Mouse (Mus musculus): ENCODE measurements around the gene Wdr4. TPM values are rescaled to one million over a fixed set of nuclear protein-coding genes. Genes with fewer than 3 reads are reported as not detected.

The Wdr4 gene
- total and polyA plus RNA-seq, 2 experiments, result 12.9 to 27.8 TPM

DNA sequence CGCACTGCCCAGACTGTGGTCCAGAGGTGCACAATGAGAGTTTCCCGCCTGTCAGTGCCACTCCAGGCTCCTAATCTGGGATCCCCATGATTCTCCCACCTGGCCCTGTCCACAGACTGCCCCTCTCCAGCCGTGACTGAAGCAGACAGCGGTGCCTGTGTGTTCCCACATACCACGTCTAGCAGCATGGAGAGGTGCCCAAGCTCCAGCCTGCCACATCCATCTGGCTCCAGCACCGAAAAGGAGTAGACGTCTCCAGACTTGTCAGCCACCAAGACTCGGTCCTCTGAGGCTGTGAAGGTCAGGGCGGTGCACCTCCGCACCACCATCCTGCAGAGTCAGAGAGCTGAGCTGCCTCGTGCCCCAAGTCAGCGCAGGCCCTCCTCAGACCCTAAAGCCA, 16.4 kb downstream of the Wdr4 start:
- Histone ChIP-seq H3K27me3 (ENCODE audit: control insufficient read depth, insufficient read depth, low read length) (no peaks in the 10 kb centered on the region), H3K79me2 (ENCODE audit: control insufficient read depth, insufficient read depth, low read length) (no peaks in the 10 kb centered on the region), H3K27ac (replicated peaks; ENCODE audit: insufficient read depth, low read depth, low read length) (no peak overlapping the region), H3K4me3 (ENCODE audit: insufficient read depth, low read depth, low read length) (no peak overlapping the region), H3K9ac (ENCODE audit: low read depth, low read length) (no peak overlapping the region), H3K36me3 (ENCODE audit: control insufficient read depth, insufficient read depth, low read length) (peaks cover 2% of the 10 kb centered on the region), H3K4me1 (ENCODE audit: control insufficient read depth, insufficient read depth, low read length) (peaks cover 4% of the 10 kb centered on the region)
- DNase-seq (ENCODE audit: extremely low read depth, low read depth, low spot score), result no peak
- no peak for TF ChIP-seq CTCF (IDR thresholded peaks at IDR 0.05; ENCODE audit: low read depth, low read length)
- TF ChIP-seq POLR2A (IDR thresholded peaks at IDR 0.05; ENCODE audit: extremely low read depth, insufficient read depth, low read length), result no peak
- 96% methylated on average over 12 of the region's 12 CpGs for WGBS

GRCm38 (mm10) chr17:31502261-31502927, 17.4 kb downstream of the Wdr4 start:
- Histone ChIP-seq H3K79me2 (ENCODE audit: control insufficient read depth, insufficient read depth, low read length) (no peaks in the 10 kb centered on the region), H3K9ac (ENCODE audit: low read depth, low read length) (no peak overlapping the region), H3K27ac (replicated peaks; ENCODE audit: insufficient read depth, low read depth, low read length) (no peak overlapping the region), H3K36me3 (ENCODE audit: control insufficient read depth, insufficient read depth, low read length) (peaks cover 2% of the 10 kb centered on the region), H3K4me3 (ENCODE audit: insufficient read depth, low read depth, low read length) (no peak overlapping the region), H3K4me1 (ENCODE audit: control insufficient read depth, insufficient read depth, low read length) (peaks cover 4% of the 10 kb centered on the region), H3K27me3 (ENCODE audit: control insufficient read depth, insufficient read depth, low read length) (no peaks in the 10 kb centered on the region)
- WGBS, result 87% methylated on average over 12 of the region's 12 CpGs
- DNase-seq (ENCODE audit: extremely low read depth, low read depth, low spot score), result no peak
- TF ChIP-seq CTCF (IDR thresholded peaks at IDR 0.05; ENCODE audit: low read depth, low read length), result no peak
- TF ChIP-seq POLR2A (IDR thresholded peaks at IDR 0.05; ENCODE audit: extremely low read depth, insufficient read depth, low read length), result no peak

GRCm38 (mm10) chr17:31500908-31501307, 18.9 kb downstream of the Wdr4 start:
- 87% methylated on average over 3 of the region's 3 CpGs for WGBS
- Histone ChIP-seq H3K9ac (ENCODE audit: low read depth, low read length) (no peak overlapping the region), H3K36me3 (ENCODE audit: control insufficient read depth, insufficient read depth, low read length) (peaks cover 4% of the 10 kb centered on the region), H3K4me1 (ENCODE audit: control insufficient read depth, insufficient read depth, low read length) (no peaks in the 10 kb centered on the region), H3K27ac (replicated peaks; ENCODE audit: insufficient read depth, low read depth, low read length) (no peak overlapping the region), H3K4me3 (ENCODE audit: insufficient read depth, low read depth, low read length) (no peak overlapping the region), H3K79me2 (ENCODE audit: control insufficient read depth, insufficient read depth, low read length) (no peaks in the 10 kb centered on the region), H3K27me3 (ENCODE audit: control insufficient read depth, insufficient read depth, low read length) (no peaks in the 10 kb centered on the region)
- no peak for TF ChIP-seq POLR2A (IDR thresholded peaks at IDR 0.05; ENCODE audit: extremely low read depth, insufficient read depth, low read length)
- DNase-seq (ENCODE audit: extremely low read depth, low read depth, low spot score), result no peak

- no peaks in the 10 kb centered on the region for H3K4me1 ChIP-seq (ENCODE audit: control insufficient read depth, insufficient read depth, low read length)
- H3K36me3 ChIP-seq (ENCODE audit: control insufficient read depth, insufficient read depth, low read length), result peaks cover 4% of the 10 kb centered on the region
- no peak overlapping the region for H3K4me3 ChIP-seq (ENCODE audit: insufficient read depth, low read depth, low read length)
- no peaks in the 10 kb centered on the region for H3K79me2 ChIP-seq (ENCODE audit: control insufficient read depth, insufficient read depth, low read length)
- DNase-seq (ENCODE audit: extremely low read depth, low read depth, low spot score), result no peak
- H3K27ac ChIP-seq (replicated peaks; ENCODE audit: insufficient read depth, low read depth, low read length), result no peak overlapping the region
- 75% methylated on average over 8 of the region's 8 CpGs for WGBS
- no peak for TF ChIP-seq POLR2A (IDR thresholded peaks at IDR 0.05; ENCODE audit: extremely low read depth, insufficient read depth, low read length)
- no peak for TF ChIP-seq CTCF (IDR thresholded peaks at IDR 0.05; ENCODE audit: low read depth, low read length)
- H3K9ac ChIP-seq (ENCODE audit: low read depth, low read length), result no peak overlapping the region
- no peaks in the 10 kb centered on the region for H3K27me3 ChIP-seq (ENCODE audit: control insufficient read depth, insufficient read depth, low read length)
Observed at GRCm38 (mm10) chr17:31500416-31500815, 19.4 kb downstream of the Wdr4 start.

GRCm38 (mm10) chr17:31499725-31500124, 20.1 kb downstream of the Wdr4 start:
- no peaks in the 10 kb centered on the region for H3K79me2 ChIP-seq (ENCODE audit: control insufficient read depth, insufficient read depth, low read length)
- no peak overlapping the region for H3K27ac ChIP-seq (replicated peaks; ENCODE audit: insufficient read depth, low read depth, low read length)
- DNase-seq (ENCODE audit: extremely low read depth, low read depth, low spot score), result no peak
- peaks cover 4% of the 10 kb centered on the region for H3K36me3 ChIP-seq (ENCODE audit: control insufficient read depth, insufficient read depth, low read length)
- TF ChIP-seq POLR2A (IDR thresholded peaks at IDR 0.05; ENCODE audit: extremely low read depth, insufficient read depth, low read length) (no peak), CTCF (IDR thresholded peaks at IDR 0.05; ENCODE audit: low read depth, low read length) (no peak)
- H3K27me3 ChIP-seq (ENCODE audit: control insufficient read depth, insufficient read depth, low read length), result no peaks in the 10 kb centered on the region
- H3K4me1 ChIP-seq (ENCODE audit: control insufficient read depth, insufficient read depth, low read length), result no peaks in the 10 kb centered on the region
- WGBS, result 96% methylated on average over 12 of the region's 12 CpGs
- no peak overlapping the region for H3K4me3 ChIP-seq (ENCODE audit: insufficient read depth, low read depth, low read length)
- no peak overlapping the region for H3K9ac ChIP-seq (ENCODE audit: low read depth, low read length)

DNA sequence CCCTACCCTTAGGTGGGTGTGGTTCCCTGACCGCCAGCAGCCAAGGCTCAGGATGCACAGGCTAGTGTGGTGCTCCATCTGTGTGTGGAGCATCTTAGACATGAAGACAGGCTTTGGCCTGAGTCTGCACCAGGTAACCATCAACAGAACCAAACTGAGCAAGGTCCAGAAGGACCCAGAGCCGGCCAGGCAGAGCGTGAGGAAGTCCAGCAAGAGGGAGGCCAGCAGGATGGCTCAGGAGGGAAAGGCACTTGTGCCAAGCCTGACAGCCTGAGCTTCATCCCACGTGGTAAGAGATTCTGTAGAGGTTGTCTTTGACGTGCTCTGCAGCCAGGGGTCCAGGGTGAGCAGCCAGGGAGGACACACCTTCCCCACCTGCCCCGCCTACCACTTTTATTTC, 22.1 kb downstream of the Wdr4 start:
- 94% methylated on average over 6 of the region's 6 CpGs for WGBS
- Histone ChIP-seq H3K27me3 (ENCODE audit: control insufficient read depth, insufficient read depth, low read length) (no peaks in the 10 kb centered on the region), H3K79me2 (ENCODE audit: control insufficient read depth, insufficient read depth, low read length) (no peaks in the 10 kb centered on the region), H3K4me3 (ENCODE audit: insufficient read depth, low read depth, low read length) (no peak overlapping the region), H3K9ac (ENCODE audit: low read depth, low read length) (no peak overlapping the region), H3K4me1 (ENCODE audit: control insufficient read depth, insufficient read depth, low read length) (no peaks in the 10 kb centered on the region), H3K36me3 (ENCODE audit: control insufficient read depth, insufficient read depth, low read length) (peaks cover 4% of the 10 kb centered on the region), H3K27ac (replicated peaks; ENCODE audit: insufficient read depth, low read depth, low read length) (no peak overlapping the region)
- TF ChIP-seq POLR2A (IDR thresholded peaks at IDR 0.05; ENCODE audit: extremely low read depth, insufficient read depth, low read length) (no peak), CTCF (IDR thresholded peaks at IDR 0.05; ENCODE audit: low read depth, low read length) (no peak)
- no peak for DNase-seq (ENCODE audit: extremely low read depth, low read depth, low spot score)
